Mouse (Mus musculus): ENCODE data around the gene Acer2. TPM values are rescaled to one million over a fixed set of nuclear protein-coding genes. Genes with fewer than 3 reads are reported as not detected.

Gene Acer2
- polyA plus RNA-seq, 1 experiment from 2014 or later = 18.1 TPM

DNA sequence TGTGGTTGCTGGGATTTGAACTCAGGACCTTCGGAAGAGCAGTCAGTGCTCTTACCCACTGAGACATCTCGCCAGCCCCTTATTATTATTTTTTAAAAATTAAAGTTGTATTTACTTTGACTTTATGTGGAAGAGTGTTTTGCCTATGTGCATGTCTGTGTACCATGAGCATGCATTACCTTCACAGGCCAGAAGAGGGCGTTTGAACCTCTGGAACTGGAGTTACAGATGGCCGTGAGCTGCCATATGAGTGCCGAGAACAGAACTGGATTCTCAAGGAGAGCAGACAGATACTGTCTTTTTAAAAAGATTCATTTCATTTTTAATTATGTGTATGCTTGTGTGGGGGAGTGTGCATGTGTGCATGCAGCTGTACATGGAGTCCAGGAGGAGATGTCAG is 13.7 kb downstream of the Acer2 start:
- WGBS = 69% methylated on average over 5 of the region's 5 CpGs
- no peak overlapping the region for H3K27ac ChIP-seq
- no peaks in the 10 kb centered on the region for H3K27me3 ChIP-seq
- peaks cover 9% of the 10 kb centered on the region for H3K4me1 ChIP-seq
- H3K4me2 ChIP-seq = no peak overlapping the region
- no peak overlapping the region for H3K9ac ChIP-seq
- no peak for ATAC-seq (ENCODE audit: insufficient number of reproducible peaks, insufficient read depth, low FRiP score, low TSS enrichment, low read depth)
- no peaks in the 10 kb centered on the region for H3K36me3 ChIP-seq
- no peaks in the 10 kb centered on the region for H3K9me3 ChIP-seq
- no peak overlapping the region for H3K4me3 ChIP-seq

DNA sequence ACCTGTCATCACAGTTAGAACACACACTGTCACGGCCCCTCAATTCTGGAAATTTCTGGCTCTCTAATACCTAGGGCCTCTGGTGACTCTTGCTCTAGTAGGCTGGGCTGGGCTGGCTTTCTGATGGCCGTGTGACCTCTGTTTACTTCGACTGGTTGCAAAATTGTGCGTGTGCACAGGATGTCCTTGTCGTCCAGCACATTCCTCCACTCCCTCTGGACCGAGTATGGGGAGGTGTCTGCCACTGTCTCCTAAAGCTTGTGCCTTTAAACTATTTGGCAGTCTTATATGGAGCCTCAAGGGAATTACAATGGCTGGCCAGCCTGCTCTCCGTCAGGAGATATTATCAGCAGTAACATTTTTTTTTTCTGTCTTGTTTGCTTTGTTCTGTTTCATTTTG is 23.2 kb downstream of the Acer2 start:
- 75% methylated on average over 7 of the region's 7 CpGs for WGBS
- no peak overlapping the region for H3K4me3 ChIP-seq
- H3K4me1 ChIP-seq = no peaks in the 10 kb centered on the region

GRCm38 (mm10) chr4:86898791-86899474 is 24.7 kb downstream of the Acer2 start:
- Histone ChIP-seq H3K27me3 (no peaks in the 10 kb centered on the region), H3K36me3 (no peaks in the 10 kb centered on the region), H3K9me3 (no peaks in the 10 kb centered on the region), H3K9ac (no peak overlapping the region), H3K4me1 (no peaks in the 10 kb centered on the region), H3K4me2 (no peak overlapping the region), H3K27ac (peak overlapping the region; percentile 57; the same call in 1 of the 2 replicates), H3K4me3 (no peak overlapping the region)
- ATAC-seq (ENCODE audit: insufficient number of reproducible peaks, insufficient read depth, low FRiP score, low TSS enrichment, low read depth) = no peak
- WGBS = 46% methylated on average over 14 of the region's 14 CpGs

More for the DNA sequence above, 23.2 kb downstream of the Acer2 start:
- H3K9me3 ChIP-seq = no peaks in the 10 kb centered on the region
- no peak overlapping the region for H3K4me2 ChIP-seq
- no peaks in the 10 kb centered on the region for H3K27me3 ChIP-seq
- no peaks in the 10 kb centered on the region for H3K36me3 ChIP-seq
- H3K27ac ChIP-seq = no peak overlapping the region
- H3K9ac ChIP-seq = no peak overlapping the region
- no peak for ATAC-seq (ENCODE audit: insufficient number of reproducible peaks, insufficient read depth, low FRiP score, low TSS enrichment, low read depth)

GRCm38 (mm10) chr4:86902351-86902750 is 28.2 kb downstream of the Acer2 start:
- H3K4me2 ChIP-seq = no peak overlapping the region
- no peaks in the 10 kb centered on the region for H3K36me3 ChIP-seq
- no peak for ATAC-seq (ENCODE audit: insufficient number of reproducible peaks, insufficient read depth, low FRiP score, low TSS enrichment, low read depth)
- H3K4me3 ChIP-seq = no peak overlapping the region
- WGBS = 68% methylated on average over 6 of the region's 6 CpGs
- no peaks in the 10 kb centered on the region for H3K27me3 ChIP-seq
- no peak overlapping the region for H3K27ac ChIP-seq
- no peaks in the 10 kb centered on the region for H3K4me1 ChIP-seq
- no peak overlapping the region for H3K9ac ChIP-seq
- no peaks in the 10 kb centered on the region for H3K9me3 ChIP-seq

DNA sequence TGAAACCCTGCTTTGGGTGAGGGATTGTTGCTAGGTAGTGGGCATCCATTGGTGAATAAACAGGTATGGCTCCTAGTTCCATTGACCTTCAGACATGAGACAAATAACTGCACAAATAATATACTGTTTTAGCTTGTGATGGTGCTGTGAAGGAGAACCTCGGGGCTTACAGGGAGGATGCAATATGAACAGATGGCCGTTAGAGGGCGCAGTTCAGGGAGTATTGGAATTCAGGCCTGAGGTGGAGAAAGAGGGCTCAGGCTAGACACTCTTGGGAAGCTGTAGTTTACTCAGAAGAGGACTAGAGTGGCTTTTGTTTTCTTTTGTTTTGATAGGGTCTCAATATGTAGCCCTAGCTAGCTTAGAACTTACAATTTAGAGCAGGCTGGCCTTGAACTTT is 30.8 kb downstream of the Acer2 start:
- no peaks in the 10 kb centered on the region for H3K9me3 ChIP-seq
- H3K27ac ChIP-seq = no peak overlapping the region
- no peak overlapping the region for H3K4me3 ChIP-seq
- ATAC-seq (ENCODE audit: insufficient number of reproducible peaks, insufficient read depth, low FRiP score, low TSS enrichment, low read depth) = no peak
- no peaks in the 10 kb centered on the region for H3K27me3 ChIP-seq
- 34% methylated on average over 3 of the region's 3 CpGs for WGBS
- H3K36me3 ChIP-seq = no peaks in the 10 kb centered on the region
- H3K4me1 ChIP-seq = no peaks in the 10 kb centered on the region
- no peak overlapping the region for H3K4me2 ChIP-seq
- H3K9ac ChIP-seq = no peak overlapping the region

GRCm38 (mm10) chr4:86905869-86906268 is 31.7 kb downstream of the Acer2 start:
- no peaks in the 10 kb centered on the region for H3K4me1 ChIP-seq
- no peak overlapping the region for H3K4me3 ChIP-seq
- ATAC-seq (ENCODE audit: insufficient number of reproducible peaks, insufficient read depth, low FRiP score, low TSS enrichment, low read depth) = no peak
- no peak overlapping the region for H3K4me2 ChIP-seq
- no peak overlapping the region for H3K9ac ChIP-seq
- no peaks in the 10 kb centered on the region for H3K27me3 ChIP-seq
- H3K27ac ChIP-seq = no peak overlapping the region
- 88% methylated on average over 1 of the region's 1 CpGs for WGBS
- no peaks in the 10 kb centered on the region for H3K9me3 ChIP-seq
- H3K36me3 ChIP-seq = no peaks in the 10 kb centered on the region

DNA sequence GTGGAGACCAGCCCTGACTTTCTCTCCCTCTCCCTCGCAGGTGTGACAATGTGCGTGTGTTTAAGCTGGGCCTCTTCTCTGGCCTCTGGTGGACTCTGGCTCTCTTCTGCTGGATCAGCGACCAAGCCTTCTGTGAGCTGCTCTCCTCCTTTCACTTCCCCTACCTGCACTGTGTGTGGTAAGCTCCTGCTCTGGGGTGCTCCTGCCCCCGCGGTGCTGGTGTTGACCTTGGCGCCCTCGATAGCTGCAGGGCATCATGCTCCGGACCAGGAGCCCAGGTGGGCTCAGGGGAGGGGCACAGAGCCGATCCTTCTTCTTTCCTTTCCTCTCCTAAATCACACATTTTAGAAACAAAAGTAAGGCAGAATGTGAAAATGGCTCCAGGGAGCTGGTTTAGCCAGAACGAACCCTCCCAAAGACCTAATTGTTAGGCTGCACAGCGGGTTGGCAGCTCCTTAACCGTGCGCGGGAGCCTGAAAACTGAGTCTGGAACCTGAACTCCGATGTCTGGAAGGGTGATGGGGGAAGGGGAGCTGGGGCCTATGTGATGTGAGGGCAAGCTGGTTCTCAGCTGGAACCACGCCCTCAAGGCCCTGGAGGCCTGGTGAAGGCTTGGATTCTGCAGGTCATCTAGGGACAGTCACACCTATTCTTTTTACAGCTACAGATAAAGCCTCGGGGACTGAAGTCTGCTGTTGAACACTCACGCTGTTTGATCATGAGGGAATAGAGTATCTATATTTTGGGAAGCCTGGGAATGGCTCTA is 37.6 kb downstream of the Acer2 start:
- Histone ChIP-seq H3K27me3 (no peaks in the 10 kb centered on the region), H3K4me3 (peak overlapping the region; percentile 16; the same call in 1 of the 2 replicates), H3K4me1 (peaks cover 10% of the 10 kb centered on the region), H3K36me3 (no peaks in the 10 kb centered on the region), H3K9me3 (no peaks in the 10 kb centered on the region), H3K27ac (peak overlapping the region; percentile 57), H3K4me2 (peak overlapping the region; percentile 46), H3K9ac (0 out of 2 replicates have a peak overlapping the region, but pooled peaks have one; percentile 2)
- 10% methylated on average over 18 of the region's 18 CpGs for WGBS
- 0 out of 2 replicates have a peak, but pooled peaks have one; percentile 62 for ATAC-seq (ENCODE audit: insufficient number of reproducible peaks, insufficient read depth, low FRiP score, low TSS enrichment, low read depth)

DNA sequence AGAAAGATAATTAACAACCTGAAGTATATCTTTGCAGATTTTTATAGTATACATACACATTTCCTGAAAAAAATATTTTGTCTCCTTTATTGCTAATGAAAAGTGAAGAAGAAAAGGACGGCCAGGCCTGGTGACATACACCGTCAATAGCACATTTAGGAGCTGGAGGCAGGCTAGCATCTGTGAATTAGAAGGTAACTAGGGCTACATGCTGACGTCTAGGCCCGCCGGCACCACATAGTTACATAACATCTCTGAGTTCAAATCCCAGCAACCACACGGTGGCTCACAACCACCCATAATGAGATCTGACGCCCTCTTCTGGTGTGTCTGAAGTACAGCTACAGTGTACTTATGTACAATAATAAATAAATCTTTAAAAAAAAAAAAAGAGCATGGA is 38.6 kb downstream of the Acer2 start:
- WGBS = 76% methylated on average over 7 of the region's 7 CpGs
- Histone ChIP-seq H3K27ac (no peak overlapping the region), H3K4me2 (no peak overlapping the region), H3K27me3 (no peaks in the 10 kb centered on the region), H3K4me3 (no peak overlapping the region), H3K9me3 (no peaks in the 10 kb centered on the region), H3K9ac (no peak overlapping the region), H3K4me1 (peaks cover 10% of the 10 kb centered on the region), H3K36me3 (no peaks in the 10 kb centered on the region)
- no peak for ATAC-seq (ENCODE audit: insufficient number of reproducible peaks, insufficient read depth, low FRiP score, low TSS enrichment, low read depth)

GRCm38 (mm10) chr4:86916062-86916461 is 41.9 kb downstream of the Acer2 start:
- Histone ChIP-seq H3K9ac (no peak overlapping the region), H3K27me3 (no peaks in the 10 kb centered on the region), H3K27ac (no peak overlapping the region), H3K9me3 (no peaks in the 10 kb centered on the region), H3K4me2 (no peak overlapping the region), H3K36me3 (no peaks in the 10 kb centered on the region), H3K4me3 (no peak overlapping the region), H3K4me1 (peaks cover 10% of the 10 kb centered on the region)
- ATAC-seq (ENCODE audit: insufficient number of reproducible peaks, insufficient read depth, low FRiP score, low TSS enrichment, low read depth) = no peak
- WGBS = 55% methylated on average over 1 of the region's 1 CpGs

GRCm38 (mm10) chr4:86923476-86924055 is 49.4 kb downstream of the Acer2 start:
- no peaks in the 10 kb centered on the region for H3K9me3 ChIP-seq
- no peak overlapping the region for H3K27ac ChIP-seq
- no peak overlapping the region for H3K4me2 ChIP-seq
- WGBS = 76% methylated on average over 3 of the region's 3 CpGs
- no peaks in the 10 kb centered on the region for H3K27me3 ChIP-seq
- ATAC-seq (ENCODE audit: insufficient number of reproducible peaks, insufficient read depth, low FRiP score, low TSS enrichment, low read depth) = no peak
- no peaks in the 10 kb centered on the region for H3K4me1 ChIP-seq
- no peaks in the 10 kb centered on the region for H3K36me3 ChIP-seq
- no peak overlapping the region for H3K4me3 ChIP-seq
- no peak overlapping the region for H3K9ac ChIP-seq

GRCm38 (mm10) chr4:86924804-86925458 is 50.7 kb downstream of the Acer2 start:
- Histone ChIP-seq H3K27me3 (no peaks in the 10 kb centered on the region), H3K4me3 (no peak overlapping the region), H3K9ac (no peak overlapping the region), H3K36me3 (no peaks in the 10 kb centered on the region), H3K27ac (no peak overlapping the region), H3K4me1 (no peaks in the 10 kb centered on the region), H3K9me3 (no peaks in the 10 kb centered on the region), H3K4me2 (0 out of 2 replicates have a peak overlapping the region, but pooled peaks have one; percentile 5)
- no peak for ATAC-seq (ENCODE audit: insufficient number of reproducible peaks, insufficient read depth, low FRiP score, low TSS enrichment, low read depth)
- WGBS = 10% methylated on average over 9 of the region's 9 CpGs
